Mouse (Mus musculus): ENCODE data around the gene Tomt. TPM values are rescaled to one million over a fixed set of nuclear protein-coding genes. Genes with fewer than 3 reads are reported as not detected.
"Not testable (repeated sequence)": the region's sequence is repeated elsewhere in the genome, so short reads cannot be mapped to it uniquely, and the experiment has no call there.

The Tomt gene
- polyA plus RNA-seq, 1 experiment from 2014 or later, result 0.73 TPM

- H3K4me1 ChIP-seq, result peaks cover 21% of the 10 kb centered on the region
- peaks cover 22% of the 10 kb centered on the region for H3K36me3 ChIP-seq
- peak overlapping the region; percentile 86 for H3K4me3 ChIP-seq
- H3K9me3 ChIP-seq (replicated peaks), result no peaks in the 10 kb centered on the region
- H3K27ac ChIP-seq, result no peak overlapping the region
- no peaks in the 10 kb centered on the region for H3K27me3 ChIP-seq (ENCODE audit: low read depth, poor library complexity, severe bottlenecking)
- WGBS, result 90% methylated on average over 1 of the region's 1 CpGs
- no peak for DNase-seq (ENCODE audit: low spot score)
These were observed 26.4 kb upstream of the Tomt start for GRCm38 (mm10) chr7:101932551-101932950.

GRCm38 (mm10) chr7:101928093-101928492 is 21.9 kb upstream of the Tomt start:
- DNase-seq (ENCODE audit: low spot score), result no peak
- no peaks in the 10 kb centered on the region for H3K27me3 ChIP-seq (ENCODE audit: low read depth, poor library complexity, severe bottlenecking)
- H3K9me3 ChIP-seq (replicated peaks), result no peaks in the 10 kb centered on the region
- peaks cover 6% of the 10 kb centered on the region for H3K4me1 ChIP-seq
- WGBS, result 91% methylated on average over 3 of the region's 3 CpGs
- H3K4me3 ChIP-seq, result no peak overlapping the region
- H3K27ac ChIP-seq, result no peak overlapping the region
- no peaks in the 10 kb centered on the region; the same call in 1 of the 2 replicates for H3K36me3 ChIP-seq

GRCm38 (mm10) chr7:101925892-101926291 is 19.7 kb upstream of the Tomt start:
- not testable (repeated sequence) for H3K4me3 ChIP-seq; H3K9me3 ChIP-seq (replicated peaks); H3K27me3 ChIP-seq (ENCODE audit: low read depth, poor library complexity, severe bottlenecking); H3K27ac ChIP-seq; DNase-seq (ENCODE audit: low spot score); H3K36me3 ChIP-seq; H3K4me1 ChIP-seq

GRCm38 (mm10) chr7:101918071-101918470 is 11.9 kb upstream of the Tomt start:
- 19% methylated on average over 1 of the region's 1 CpGs for WGBS

GRCm38 (mm10) chr7:101911982-101912381 is 5.8 kb upstream of the Tomt start:
- no peak overlapping the region for H3K27ac ChIP-seq
- peaks cover 76% of the 10 kb centered on the region for H3K36me3 ChIP-seq
- H3K4me3 ChIP-seq, result no peak overlapping the region
- no peaks in the 10 kb centered on the region for H3K27me3 ChIP-seq (ENCODE audit: low read depth, poor library complexity, severe bottlenecking)
- no peaks in the 10 kb centered on the region for H3K9me3 ChIP-seq (replicated peaks)
- 61% methylated on average over 3 of the region's 3 CpGs for WGBS
- H3K4me1 ChIP-seq, result peaks cover 15% of the 10 kb centered on the region
- DNase-seq (ENCODE audit: low spot score), result no peak

More at GRCm38 (mm10) chr7:101918071-101918470, 11.9 kb upstream of the Tomt start:
- H3K4me3 ChIP-seq, result no peak overlapping the region
- no peaks in the 10 kb centered on the region for H3K4me1 ChIP-seq
- no peaks in the 10 kb centered on the region for H3K27me3 ChIP-seq (ENCODE audit: low read depth, poor library complexity, severe bottlenecking)
- peak; percentile 73 for DNase-seq (ENCODE audit: low spot score)
- H3K9me3 ChIP-seq (replicated peaks), result no peaks in the 10 kb centered on the region
- H3K27ac ChIP-seq, result no peak overlapping the region
- peaks cover 26% of the 10 kb centered on the region for H3K36me3 ChIP-seq

- Histone ChIP-seq H3K4me3 (no peak overlapping the region), H3K9me3 (replicated peaks) (no peaks in the 10 kb centered on the region), H3K4me1 (peaks cover 25% of the 10 kb centered on the region), H3K36me3 (peaks cover 70% of the 10 kb centered on the region), H3K27ac (no peak overlapping the region), H3K27me3 (ENCODE audit: low read depth, poor library complexity, severe bottlenecking) (no peaks in the 10 kb centered on the region)
- DNase-seq (ENCODE audit: low spot score), result no peak
- 89% methylated on average over 4 of the region's 4 CpGs for WGBS
These were observed 4.0 kb upstream of the Tomt start for GRCm38 (mm10) chr7:101910138-101910537.

GRCm38 (mm10) chr7:101908367-101908766 is 2.2 kb upstream of the Tomt start:
- no peaks in the 10 kb centered on the region for H3K27me3 ChIP-seq (ENCODE audit: low read depth, poor library complexity, severe bottlenecking)
- no peak overlapping the region for H3K4me3 ChIP-seq
- H3K9me3 ChIP-seq (replicated peaks), result no peaks in the 10 kb centered on the region
- WGBS, result 81% methylated on average over 4 of the region's 4 CpGs
- peaks cover 52% of the 10 kb centered on the region for H3K36me3 ChIP-seq
- no peak for DNase-seq (ENCODE audit: low spot score)
- H3K4me1 ChIP-seq, result peaks cover 26% of the 10 kb centered on the region
- no peak overlapping the region for H3K27ac ChIP-seq

GRCm38 (mm10) chr7:101906696-101907095 is 537 bp upstream of the Tomt start:
- 75% methylated on average over 8 of the region's 8 CpGs for WGBS
- Histone ChIP-seq H3K27me3 (ENCODE audit: low read depth, poor library complexity, severe bottlenecking) (no peaks in the 10 kb centered on the region), H3K36me3 (peaks cover 48% of the 10 kb centered on the region), H3K4me1 (peaks cover 26% of the 10 kb centered on the region), H3K27ac (peak overlapping the region; percentile 96), H3K9me3 (replicated peaks) (no peaks in the 10 kb centered on the region), H3K4me3 (peak overlapping the region; percentile 77)
- no peak for DNase-seq (ENCODE audit: low spot score)

GRCm38 (mm10) chr7:101905561-101906286 is 435 bp downstream of the Tomt start, which contains the start of gene Lamtor1:
Gene Lamtor1, plus strand, starts transcription at chr7:101905904.
- H3K36me3 ChIP-seq, result peaks cover 42% of the 10 kb centered on the region
- DNase-seq (ENCODE audit: low spot score), result peak; percentile 99
- under 1% methylated on average over 61 of the region's 61 CpGs for WGBS
- H3K9me3 ChIP-seq (replicated peaks), result no peaks in the 10 kb centered on the region
- H3K4me1 ChIP-seq, result peaks cover 31% of the 10 kb centered on the region
- peak within 1 kb of the TSS; percentile 77 for H3K4me3 ChIP-seq
- no peaks in the 10 kb centered on the region for H3K27me3 ChIP-seq (ENCODE audit: low read depth, poor library complexity, severe bottlenecking)
- peak within 1 kb of the TSS; percentile 96 for H3K27ac ChIP-seq

- no peak overlapping the region for H3K27ac ChIP-seq
- no peaks in the 10 kb centered on the region for H3K9me3 ChIP-seq (replicated peaks)
- H3K4me3 ChIP-seq, result no peak overlapping the region
- H3K4me1 ChIP-seq, result peaks cover 26% of the 10 kb centered on the region
- DNase-seq (ENCODE audit: low spot score), result no peak
- H3K27me3 ChIP-seq (ENCODE audit: low read depth, poor library complexity, severe bottlenecking), result no peaks in the 10 kb centered on the region
- H3K36me3 ChIP-seq, result peaks cover 34% of the 10 kb centered on the region
These were observed 3.3 kb downstream of the Tomt start for GRCm38 (mm10) chr7:101902846-101903245.

GRCm38 (mm10) chr7:101901969-101902368 is 4.2 kb downstream of the Tomt start:
- no peak overlapping the region for H3K27ac ChIP-seq
- no peaks in the 10 kb centered on the region for H3K9me3 ChIP-seq (replicated peaks)
- H3K4me1 ChIP-seq, result peaks cover 23% of the 10 kb centered on the region
- no peaks in the 10 kb centered on the region for H3K27me3 ChIP-seq (ENCODE audit: low read depth, poor library complexity, severe bottlenecking)
- 94% methylated on average over 10 of the region's 10 CpGs for WGBS
- peaks cover 34% of the 10 kb centered on the region for H3K36me3 ChIP-seq
- H3K4me3 ChIP-seq, result no peak overlapping the region
- no peak for DNase-seq (ENCODE audit: low spot score)

GRCm38 (mm10) chr7:101900331-101901097 is 5.6 kb downstream of the Tomt start:
- 93% methylated on average over 16 of the region's 16 CpGs for WGBS
- H3K27ac ChIP-seq, result peak overlapping the region; percentile 16

More at GRCm38 (mm10) chr7:101900331-101901097, 5.6 kb downstream of the Tomt start:
- DNase-seq (ENCODE audit: low spot score), result no peak
- Histone ChIP-seq H3K4me3 (0 out of 2 replicates have a peak overlapping the region, but pooled peaks have one; percentile 6), H3K4me1 (peaks cover 17% of the 10 kb centered on the region), H3K9me3 (replicated peaks) (no peaks in the 10 kb centered on the region), H3K27me3 (ENCODE audit: low read depth, poor library complexity, severe bottlenecking) (no peaks in the 10 kb centered on the region), H3K36me3 (peaks cover 34% of the 10 kb centered on the region)

Measured in limb, embryonic 10.5 days (tissue).